Mouse (Mus musculus) 3134 (cell line): ENCODE measurements at regions not wholly inside any gene's neighbourhood (a gene's known extent, or its start where the extent isn't known, plus 50 kb on each side); places are given as distances from the start of the nearest gene placed in this dataset.

Experiments used
- DNase-seq: peaks from one replicate; pipeline ENCODE4 v3.0.0-alpha.2; 2011; ENCODE audit warnings: low spot score; ENCODE audit not compliant: insufficient read length; ENCODE audit errors: extremely low read depth

DNA sequence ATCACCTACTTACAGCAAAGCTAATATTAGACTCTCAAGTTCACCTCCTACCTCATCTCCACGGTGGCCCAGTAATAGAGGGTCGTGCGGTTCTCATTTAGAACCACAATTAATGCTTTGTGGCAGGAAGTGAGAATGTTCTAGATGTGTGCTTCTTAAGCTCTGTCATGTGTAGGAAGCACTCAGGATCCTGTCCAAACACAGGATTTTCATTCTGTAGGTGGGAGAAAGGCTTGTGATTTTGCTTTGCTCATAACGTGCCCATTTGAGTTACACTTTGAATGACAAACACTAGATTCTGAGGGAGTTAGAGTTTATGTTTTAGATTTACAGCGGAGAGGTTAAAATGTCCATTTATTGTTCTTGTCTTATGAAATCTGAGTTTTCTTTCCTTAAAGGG, 308.0 kb upstream of the Gm15217 start:
- DNase-seq: no peak

DNA sequence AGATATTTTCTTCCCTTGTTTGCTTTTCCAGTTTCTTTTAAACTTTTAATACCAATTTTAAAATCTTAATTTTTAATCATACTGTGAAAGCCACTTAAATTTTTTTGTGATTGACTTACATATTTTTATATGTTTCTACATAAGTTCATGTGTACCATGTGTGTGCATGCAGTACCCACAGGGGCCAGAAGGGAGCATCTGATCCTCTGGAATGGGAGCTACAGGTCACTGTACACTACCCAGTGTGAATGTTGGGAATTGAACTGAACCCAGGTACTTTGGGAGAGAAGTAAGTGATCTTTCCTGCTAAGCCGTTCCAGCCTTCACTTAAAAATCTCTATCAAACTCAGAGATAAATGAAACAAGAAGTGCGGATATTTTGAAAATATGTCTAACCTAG, 302.5 kb upstream of the Gm15217 start:
- no peak for DNase-seq

DNA sequence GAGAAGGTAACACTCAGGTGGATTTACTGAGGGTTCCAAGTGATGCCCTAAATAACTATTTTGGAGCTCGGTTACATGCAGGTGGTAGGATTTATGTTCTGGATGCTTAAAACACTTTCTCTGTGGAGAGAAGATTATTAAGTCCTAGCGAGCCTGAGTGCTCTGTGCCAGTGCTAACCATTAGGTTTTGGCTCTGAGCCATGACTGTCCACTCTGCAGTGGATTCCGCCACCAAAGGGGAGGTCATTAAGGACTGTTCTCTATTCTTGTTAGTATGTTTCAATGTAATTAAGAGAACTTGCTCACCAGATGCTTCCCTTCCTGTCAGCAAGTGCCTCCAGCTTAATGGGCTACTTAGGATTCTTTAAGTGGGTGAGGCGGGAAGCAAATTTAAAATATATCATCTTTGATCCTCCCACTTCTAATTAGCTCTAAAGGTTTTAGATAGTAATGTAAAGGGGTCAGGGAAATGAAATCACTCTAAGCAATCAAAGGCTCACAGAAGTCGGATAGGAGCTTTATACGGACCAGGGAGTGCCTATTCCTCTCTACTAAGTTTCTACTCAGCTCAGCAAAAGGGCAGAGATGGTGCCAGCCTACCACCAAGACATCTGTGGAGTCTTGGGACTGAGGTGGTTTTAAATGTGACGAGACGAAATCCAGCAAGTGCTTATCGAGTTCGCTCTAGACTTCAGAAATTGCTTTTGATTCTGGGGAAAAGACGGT, 301.6 kb upstream of the Gm15217 start:
- no peak for DNase-seq

GRCm38 (mm10) chr14:46082646-46083045, 296.6 kb upstream of the Gm15217 start:
- DNase-seq: no peak

- no peak for DNase-seq
These were observed 290.1 kb upstream of the Gm15217 start for GRCm38 (mm10) chr14:46088968-46089691.

GRCm38 (mm10) chr14:46115950-46116349, 263.3 kb upstream of the Gm15217 start:
- peak; percentile 39 for DNase-seq

DNA sequence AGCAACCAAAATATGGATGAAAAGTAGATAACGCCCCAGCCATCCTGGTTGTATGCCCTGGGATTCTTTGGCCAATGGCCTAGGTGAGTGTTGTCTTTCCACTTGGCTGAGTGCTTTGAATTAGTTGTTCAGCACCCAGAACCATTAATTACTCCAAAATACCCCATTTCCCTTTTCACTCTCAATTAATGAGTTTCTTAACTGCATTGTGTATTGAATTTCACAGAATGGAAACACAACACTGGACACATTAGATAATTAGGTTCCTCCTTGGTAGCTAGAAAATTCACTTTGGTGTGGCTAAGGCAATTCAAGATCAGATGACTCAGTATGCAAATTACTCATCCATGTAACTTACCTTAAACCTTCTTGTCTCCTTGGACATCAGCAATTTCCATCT, 252.7 kb upstream of the Gm15217 start:
- DNase-seq: no peak

GRCm38 (mm10) chr14:46129762-46130161, 249.5 kb upstream of the Gm15217 start:
- DNase-seq: no peak

- DNase-seq: no peak
These were observed 235.0 kb upstream of the Gm15217 start for GRCm38 (mm10) chr14:46144175-46144574.

- peak; percentile 56 for DNase-seq
These were observed 234.5 kb upstream of the Gm15217 start for GRCm38 (mm10) chr14:46144707-46145106.

DNA sequence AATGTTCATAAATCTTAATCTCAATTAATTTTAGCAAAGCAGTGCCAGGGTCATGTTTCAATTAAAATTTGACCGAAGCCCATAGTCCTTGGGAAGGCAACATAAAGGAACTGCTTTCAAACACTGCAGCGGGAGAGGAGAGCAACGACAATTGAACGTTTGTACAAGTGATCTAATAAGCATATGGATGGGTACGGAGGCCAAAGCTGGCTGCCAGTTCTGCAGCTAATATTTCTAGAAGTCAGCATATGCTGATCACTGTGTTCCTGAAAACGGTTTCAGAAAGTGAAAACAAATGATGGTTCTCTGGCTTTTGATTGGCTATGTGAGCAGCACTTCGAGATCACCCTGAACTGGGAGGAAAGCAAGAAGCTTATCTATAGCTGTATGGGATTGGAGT, 233.6 kb upstream of the Gm15217 start:
- DNase-seq: no peak

DNA sequence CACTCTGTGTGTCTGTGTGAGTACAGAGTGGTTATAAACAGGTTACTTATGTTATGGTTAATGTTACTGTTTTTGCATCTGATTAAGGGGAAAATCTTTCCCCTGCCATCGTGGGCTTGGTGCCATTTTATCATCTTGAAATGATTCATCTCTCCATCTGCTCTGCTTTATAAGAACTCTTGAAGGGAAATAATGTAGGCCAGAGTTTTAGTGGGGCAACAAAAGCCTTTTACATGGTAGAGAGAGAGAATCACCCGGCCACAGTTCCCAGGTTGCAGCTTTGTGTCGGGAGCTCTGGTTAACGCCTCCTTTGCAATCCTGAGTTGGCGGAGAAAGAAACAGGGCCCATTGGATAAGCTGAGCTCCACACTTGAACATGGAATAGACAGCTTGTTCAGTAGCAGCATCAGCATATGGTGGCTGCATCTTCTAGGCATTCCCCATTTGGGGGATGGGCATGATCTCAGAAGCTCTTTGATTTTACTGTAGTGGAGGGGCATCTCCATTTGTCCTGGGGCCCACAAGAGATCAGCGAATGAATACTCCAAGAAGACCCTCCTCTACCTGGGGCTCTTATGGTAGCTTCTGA, 230.0 kb upstream of the Gm15217 start:
- DNase-seq: no peak

DNA sequence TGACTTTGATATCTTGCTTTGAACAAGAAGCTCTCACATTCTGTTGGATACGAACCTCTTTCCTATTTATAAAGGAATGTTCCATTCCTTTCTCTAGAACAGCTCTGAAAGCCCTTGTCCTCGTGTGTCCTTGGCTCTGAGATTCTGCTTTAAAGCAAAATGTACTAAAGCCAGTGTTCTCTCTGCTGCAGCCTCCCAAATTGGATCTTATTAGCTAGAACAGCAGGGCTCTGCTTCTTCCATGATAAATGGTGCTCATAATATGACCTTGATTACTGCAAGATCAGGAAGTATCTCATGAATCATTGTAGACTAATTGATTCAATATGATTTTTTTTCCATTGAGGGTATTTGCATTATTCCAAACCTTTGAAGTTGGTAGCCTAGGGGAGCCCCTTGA, 220.5 kb upstream of the Gm15217 start:
- DNase-seq: no peak

GRCm38 (mm10) chr14:46172181-46172874, 206.9 kb upstream of the Gm15217 start:
- peak; percentile 20 for DNase-seq

DNA sequence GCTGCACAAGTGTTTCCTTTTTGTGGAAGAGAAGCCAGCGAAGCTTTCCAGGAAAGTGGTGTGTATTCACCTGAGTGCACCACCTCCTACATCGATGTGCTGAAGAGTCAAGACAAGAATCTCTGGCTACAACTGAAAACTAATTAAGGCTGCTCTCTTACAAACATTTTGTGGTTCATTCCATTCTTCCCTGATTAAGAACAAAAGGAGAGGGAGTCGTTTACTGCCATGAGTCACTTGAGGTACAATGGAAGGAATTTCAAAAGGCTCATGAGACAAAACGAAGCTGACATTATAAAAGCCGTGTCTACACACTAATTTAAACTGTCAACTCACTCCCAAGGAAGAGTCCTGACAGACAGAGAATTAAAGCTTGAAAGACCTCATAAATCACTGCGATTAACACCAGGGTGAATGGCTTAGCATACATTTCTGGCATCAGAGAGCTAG, 206.3 kb upstream of the Gm15217 start:
- no peak for DNase-seq

GRCm38 (mm10) chr14:46174386-46174785, 204.8 kb upstream of the Gm15217 start:
- DNase-seq: no peak

- no peak for DNase-seq
These were observed 203.7 kb upstream of the Gm15217 start for GRCm38 (mm10) chr14:46175291-46176216.

GRCm38 (mm10) chr14:46179024-46179423, 200.2 kb upstream of the Gm15217 start:
- DNase-seq: no peak

DNA sequence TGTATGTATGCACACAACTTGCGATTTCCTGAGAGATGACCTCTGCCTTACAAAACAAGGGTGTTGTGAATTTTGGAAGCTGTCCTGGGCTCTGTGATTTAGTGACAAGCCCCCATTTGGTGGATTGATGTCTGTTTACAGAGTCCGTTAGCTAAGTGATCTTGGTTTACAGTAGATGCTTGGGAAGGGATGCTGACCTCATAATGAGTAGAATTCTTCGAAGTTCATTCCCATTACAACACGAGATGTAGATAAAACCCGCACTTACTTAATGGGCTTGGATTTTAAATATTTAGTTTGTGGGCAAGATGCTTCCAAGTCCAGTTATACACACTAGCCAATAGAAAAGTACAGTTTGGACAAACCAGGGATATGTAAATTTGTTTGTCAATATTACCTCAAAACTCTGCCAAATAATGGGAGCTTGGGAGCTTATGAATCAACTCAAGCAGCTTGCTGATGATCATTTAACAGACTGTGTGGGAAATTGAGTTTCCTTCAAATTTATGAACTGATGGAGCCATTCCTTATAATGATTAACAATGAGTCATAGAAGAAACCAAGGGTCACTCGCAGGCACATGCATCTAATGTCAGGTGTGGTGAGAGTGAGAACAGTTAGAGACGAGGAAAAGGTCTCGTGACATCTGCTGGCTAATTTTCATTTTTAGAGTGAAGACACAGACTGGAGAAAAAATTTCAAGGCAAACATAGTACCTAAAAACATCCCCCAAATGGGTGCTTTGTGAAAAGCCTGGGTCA, 187.4 kb upstream of the Gm15217 start:
- no peak for DNase-seq
